Mouse (Mus musculus) small intestine, adult 10 weeks (tissue): ENCODE results near the gene 1700037H04Rik. TPM values are rescaled to one million over a fixed set of nuclear protein-coding genes. Genes with fewer than 3 reads are reported as not detected.

Source experiments
- polyA plus RNA-seq: library from polyadenylated mRNA; stranded (reverse); fragments of 350-450 nt; fragmentation: Illumina TruSeq; extraction: RNeasy Lipid Tissue Mini Kit (QIAGEN cat#74804); gene quantifications from one replicate; pipeline ENCODE4 v1.2.3, GENCODE M21; 2014; ENCODE audit warnings: low replicate concordance

1700037H04Rik gene
- 0.93 TPM for polyA plus RNA-seq

GRCm38 (mm10) chr2:131159938-131160581 is at the start of gene 1700037H04Rik:
Gene 1700037H04Rik, minus strand, starts transcription at chr2:131160081.

GRCm38 (mm10) chr2:131206778-131207177 is 46.9 kb upstream of the 1700037H04Rik start, which contains the start of gene Ap5s1:
Gene Ap5s1, plus strand, starts transcription at chr2:131207078.

GRCm38 (mm10) chr2:131186771-131187601 is 27.1 kb upstream of the 1700037H04Rik start, which contains the start of the genes Cdc25b and Spef1:
Gene Cdc25b, plus strand, starts transcription at chr2:131186949.
Gene Spef1, minus strand, starts transcription at chr2:131187282.

GRCm38 (mm10) chr2:131179990-131180587 is 20.2 kb upstream of the 1700037H04Rik start, which contains the start of gene Cenpb:
Gene Cenpb, minus strand, starts transcription at chr2:131180067.

GRCm38 (mm10) chr2:131132930-131133547 is 26.8 kb downstream of the 1700037H04Rik start, which contains the start of gene Gm11037:
Gene Gm11037, plus strand, starts transcription at chr2:131133497.

GRCm38 (mm10) chr2:131127161-131127730 is 32.6 kb downstream of the 1700037H04Rik start, which contains the start of gene Hspa12b:
Gene Hspa12b, plus strand, starts transcription at chr2:131127280.

Other genes starting within 250 kb of the 1700037H04Rik start
- not detected for gene Gfra4, start 117.0 kb downstream of the 1700037H04Rik start, polyA plus RNA-seq
- gene Adam33, start 96.3 kb downstream of the 1700037H04Rik start, polyA plus RNA-seq: 0.41 TPM
- 0.30 TPM for gene Siglec1, start 73.3 kb downstream of the 1700037H04Rik start, polyA plus RNA-seq
- gene Hspa12b, start 32.8 kb downstream of the 1700037H04Rik start, polyA plus RNA-seq: 0.30 TPM
- gene Gm11037, start 26.6 kb downstream of the 1700037H04Rik start, polyA plus RNA-seq: not detected
- gene Cenpb, start 20.0 kb upstream of the 1700037H04Rik start, polyA plus RNA-seq: 6.3 TPM
- 3.2 TPM for gene Cdc25b, start 26.9 kb upstream of the 1700037H04Rik start, polyA plus RNA-seq
- 1.1 TPM for gene Spef1, start 27.2 kb upstream of the 1700037H04Rik start, polyA plus RNA-seq
- gene Ap5s1, start 47.0 kb upstream of the 1700037H04Rik start, polyA plus RNA-seq: 4.5 TPM
- gene Mavs, start 74.0 kb upstream of the 1700037H04Rik start, polyA plus RNA-seq: 7.1 TPM
- gene Pank2, start 102.4 kb upstream of the 1700037H04Rik start, polyA plus RNA-seq: 58.1 TPM
- 6.3 TPM for gene Rnf24, start 192.8 kb upstream of the 1700037H04Rik start, polyA plus RNA-seq